Mouse (Mus musculus): Measurements from ENCODE around the gene Zfp536.

DNA sequence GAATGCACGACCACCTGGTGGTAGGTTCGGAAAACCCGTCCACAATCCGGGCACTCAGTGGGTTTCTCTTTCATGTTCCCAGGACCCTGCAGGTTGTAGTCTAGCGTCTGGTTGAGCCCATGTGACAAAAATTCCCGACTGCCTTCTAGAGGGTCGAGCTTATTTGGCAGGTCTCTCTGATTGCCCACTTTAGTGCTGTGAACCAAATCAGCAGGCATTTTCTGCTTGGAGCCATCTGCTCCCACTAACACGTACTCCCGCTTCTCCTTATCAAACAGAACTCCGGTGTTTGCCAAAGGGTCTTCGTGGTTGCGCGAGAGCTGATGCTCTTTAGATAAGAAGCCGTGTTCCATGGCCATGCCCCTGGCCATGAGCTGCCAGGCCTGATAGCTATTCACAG, 205.4 kb downstream of the Zfp536 start:
- TF ChIP-seq CTCF (IDR thresholded peaks at IDR 0.05; ENCODE audit: control insufficient read depth, insufficient read depth, low read length) (no peak), POLR2A (IDR thresholded peaks at IDR 0.05; ENCODE audit: borderline replicate concordance, control insufficient read depth, low read depth, low read length) (no peak)
